Mouse (Mus musculus) liver, embryonic 11.5 days (tissue): ENCODE measurements around the gene Zfp53. TPM values are rescaled to one million over a fixed set of nuclear protein-coding genes. Genes with fewer than 3 reads are reported as not detected.

Source experiments
- ATAC-seq: fragments of 200-750 bp; cut with Nextera tagmentation; replicated peaks from 2 replicates; pipeline ENCODE4 v1.8.0; 2017; ENCODE audit warnings: moderate number of reproducible peaks, mild to moderate bottlenecking, moderate TSS enrichment, moderate library complexity; ENCODE audit not compliant: low FRiP score
- DNase-seq: peaks from one replicate; pipeline ENCODE4 v3.0.0-alpha.2; 2017; ENCODE audit warnings: low spot score
- H3K27ac ChIP-seq: fragments of 300-500 bp; sonication (generic); 2 replicates; pipeline ENCODE4 v1.5.1; 2014; ENCODE audit warnings: mild to moderate bottlenecking, low read depth, low read length, control low read depth
- H3K27me3 ChIP-seq: fragments of 300-500 bp; sonication (generic); replicated peaks from 2 replicates; pipeline ENCODE4 v1.6.1; 2014; ENCODE audit warnings: low read length, mixed read lengths; ENCODE audit not compliant: control insufficient read depth, insufficient read depth
- H3K36me3 ChIP-seq: fragments of 300-500 bp; sonication (generic); 2 replicates; pipeline ENCODE4 v1.6.1; 2014; ENCODE audit warnings: mild to moderate bottlenecking, low read length, moderate library complexity, mixed read lengths; ENCODE audit not compliant: control insufficient read depth, insufficient read depth
- H3K4me1 ChIP-seq: fragments of 300-500 bp; sonication (generic); replicated peaks from 2 replicates; pipeline ENCODE4 v1.6.1; 2014; ENCODE audit warnings: low read length, mixed read lengths; ENCODE audit not compliant: control insufficient read depth, insufficient read depth
- H3K4me2 ChIP-seq: fragments of 300-500 bp; sonication (generic); 2 replicates; pipeline ENCODE4 v1.6.1; 2014; ENCODE audit warnings: mild to moderate bottlenecking, control low read depth, moderate library complexity
- H3K4me3 ChIP-seq: fragments of 300-500 bp; sonication (generic); 2 replicates; pipeline ENCODE4 v1.5.1; 2014; ENCODE audit warnings: low read depth, low read length, control low read depth
- H3K9ac ChIP-seq: fragments of 300-500 bp; sonication (generic); 2 replicates; pipeline ENCODE4 v1.6.1; 2014; ENCODE audit warnings: low read depth, low read length, control low read depth
- H3K9me3 ChIP-seq: fragments of 300-500 bp; sonication (generic); 2 replicates; pipeline ENCODE4 v1.6.1; 2016; ENCODE audit warnings: low read length, inconsistent platforms, mixed read lengths; ENCODE audit not compliant: control insufficient read depth
- WGBS: fragments of 180-500 bp; shearing (Covaris S2); extraction: QIAGEN DNeasy Blood & Tissue Kit; methylation state at CpG from one replicate; pipeline ENCODE4 v1.1.7; 2014; 5-methylcytosine and 5-hydroxymethylcytosine counted together
- polyA plus RNA-seq: library from polyadenylated mRNA; unstranded; fragments of >200 nt; fragmentation: Nextera tagmentation; extraction: Ambion mirVana; gene quantifications from 2 replicates; pipeline ENCODE4 v1.2.1, GENCODE M21; 2014

Zfp53 gene
- polyA plus RNA-seq, 1 experiment from 2014 or later = 7.5 TPM

- peak overlapping the region; percentile 65 for H3K4me3 ChIP-seq
- H3K4me1 ChIP-seq = no peaks in the 10 kb centered on the region
- H3K9ac ChIP-seq = 0 out of 2 replicates have a peak overlapping the region, but pooled peaks have one; percentile 20
- H3K36me3 ChIP-seq = no peaks in the 10 kb centered on the region
- H3K4me2 ChIP-seq = peak overlapping the region; percentile 75
- no peak overlapping the region for H3K27ac ChIP-seq
- peak; percentile 64 for ATAC-seq
- H3K27me3 ChIP-seq = no peaks in the 10 kb centered on the region
- WGBS = under 1% methylated on average over 8 of the region's 8 CpGs
- no peak for DNase-seq
- no peaks in the 10 kb centered on the region for H3K9me3 ChIP-seq
Measured at GRCm38 (mm10) chr17:21515403-21516105, 26.8 kb downstream of the Zfp53 start.

GRCm38 (mm10) chr17:21516201-21517129 lies 27.7 kb downstream of the Zfp53 start:
- H3K27ac ChIP-seq = peak overlapping the region; percentile 83
- H3K4me3 ChIP-seq = peak overlapping the region; percentile 65
- ATAC-seq (peak; percentile 92), DNase-seq (peak; percentile 82)
- H3K9me3 ChIP-seq = no peaks in the 10 kb centered on the region
- WGBS = under 1% methylated on average over 37 of the region's 37 CpGs
- H3K9ac ChIP-seq = peak overlapping the region; percentile 78
- no peaks in the 10 kb centered on the region for H3K36me3 ChIP-seq
- H3K4me1 ChIP-seq = no peaks in the 10 kb centered on the region
- H3K27me3 ChIP-seq = no peaks in the 10 kb centered on the region
- peak overlapping the region; percentile 75 for H3K4me2 ChIP-seq

GRCm38 (mm10) chr17:21517130-21517671 lies 28.4 kb downstream of the Zfp53 start:
- Histone ChIP-seq H3K9me3 (no peaks in the 10 kb centered on the region), H3K27me3 (no peaks in the 10 kb centered on the region), H3K4me1 (no peaks in the 10 kb centered on the region), H3K36me3 (no peaks in the 10 kb centered on the region), H3K4me2 (peak overlapping the region; percentile 75), H3K9ac (peak overlapping the region; percentile 78), H3K27ac (peak overlapping the region; percentile 83; the same call in 1 of the 2 replicates), H3K4me3 (peak overlapping the region; percentile 65)
- ATAC-seq (no peak), DNase-seq (no peak)
- 30% methylated on average over 4 of the region's 4 CpGs for WGBS

- H3K9me3 ChIP-seq = no peaks in the 10 kb centered on the region
- no peak overlapping the region for H3K4me2 ChIP-seq
- ATAC-seq (no peak), DNase-seq (no peak)
- no peaks in the 10 kb centered on the region for H3K4me1 ChIP-seq
- H3K27me3 ChIP-seq = no peaks in the 10 kb centered on the region
- H3K27ac ChIP-seq = no peak overlapping the region
- no peak overlapping the region for H3K9ac ChIP-seq
- H3K4me3 ChIP-seq = no peak overlapping the region
- H3K36me3 ChIP-seq = no peaks in the 10 kb centered on the region
Measured at GRCm38 (mm10) chr17:21526270-21526669, 37.5 kb downstream of the Zfp53 start.

DNA sequence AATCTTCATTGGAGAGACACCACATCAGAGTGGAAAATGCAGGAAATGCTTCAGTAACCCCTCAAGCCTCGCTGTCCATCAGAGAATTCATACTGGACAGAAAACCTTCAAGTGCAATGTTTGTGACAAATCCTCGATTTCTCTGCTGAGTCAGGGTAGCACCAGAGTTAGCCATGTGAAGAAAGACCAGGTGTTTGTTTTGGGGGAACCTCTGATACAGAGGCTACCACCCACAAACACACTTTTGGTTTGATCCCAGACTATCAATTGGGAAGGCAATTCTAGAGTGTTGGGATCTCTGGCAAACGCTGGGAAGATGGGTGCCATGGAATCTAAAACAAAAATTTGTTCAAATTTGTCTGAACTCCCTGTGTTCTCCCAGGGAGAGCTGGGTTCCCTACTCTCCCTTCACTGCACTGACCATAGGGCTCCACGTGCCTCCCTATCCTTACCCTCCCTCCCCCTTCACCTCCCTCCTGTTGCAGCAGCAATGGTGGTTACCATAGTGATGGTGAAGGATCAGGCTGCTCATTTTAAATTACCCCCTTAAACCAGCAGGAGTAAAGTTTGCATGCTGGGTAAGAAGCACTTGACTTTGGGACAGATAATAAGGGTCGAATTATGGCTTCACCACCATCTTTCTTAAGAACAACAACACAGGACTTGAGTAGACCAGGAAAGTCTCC lies 42.0 kb downstream of the Zfp53 start:
- Histone ChIP-seq H3K4me1 (peaks cover 8% of the 10 kb centered on the region; the same call in 1 of the 2 replicates), H3K9ac (no peak overlapping the region), H3K27ac (no peak overlapping the region), H3K4me2 (no peak overlapping the region), H3K4me3 (no peak overlapping the region), H3K27me3 (no peaks in the 10 kb centered on the region), H3K36me3 (no peaks in the 10 kb centered on the region), H3K9me3 (no peaks in the 10 kb centered on the region)
- DNase-seq = no peak
- WGBS = 76% methylated on average over 5 of the region's 5 CpGs
- ATAC-seq = no peak

GRCm38 (mm10) chr17:21531621-21532020 lies 42.8 kb downstream of the Zfp53 start:
- 73% methylated on average over 5 of the region's 5 CpGs for WGBS
- DNase-seq (no peak), ATAC-seq (peak; percentile 2; the same call in 1 of the 2 replicates)
- Histone ChIP-seq H3K36me3 (no peaks in the 10 kb centered on the region), H3K9me3 (no peaks in the 10 kb centered on the region), H3K27me3 (no peaks in the 10 kb centered on the region), H3K4me1 (peaks cover 8% of the 10 kb centered on the region; the same call in 1 of the 2 replicates), H3K9ac (peak overlapping the region; percentile 88), H3K4me3 (peak overlapping the region; percentile 79), H3K4me2 (peak overlapping the region; percentile 88), H3K27ac (peak overlapping the region; percentile 85; the same call in 1 of the 2 replicates)

- Histone ChIP-seq H3K36me3 (no peaks in the 10 kb centered on the region), H3K27ac (peak overlapping the region; percentile 85), H3K4me1 (peaks cover 8% of the 10 kb centered on the region; the same call in 1 of the 2 replicates), H3K4me3 (peak overlapping the region; percentile 79), H3K9me3 (no peaks in the 10 kb centered on the region), H3K27me3 (no peaks in the 10 kb centered on the region), H3K4me2 (peak overlapping the region; percentile 88), H3K9ac (peak overlapping the region; percentile 88)
- peak; percentile 78 for DNase-seq
- ATAC-seq = peak; percentile 68
- WGBS = under 1% methylated on average over 53 of the region's 54 CpGs
Measured at GRCm38 (mm10) chr17:21532101-21532951, 43.5 kb downstream of the Zfp53 start.
